Mouse (Mus musculus): ENCODE data around the gene Fgf15.
"Not testable (repeated sequence)": the region's sequence is repeated elsewhere in the genome, so short reads cannot be mapped to it uniquely, and the experiment has no call there.

The Fgf15 gene

GRCm38 (mm10) chr7:144896294-144897218 is at the start of gene Fgf15:
TSS of gene Fgf15 (plus strand) at chr7:144896531.
- no peak for DNase-seq

GRCm38 (mm10) chr7:144847067-144847466 is 49.3 kb upstream of the Fgf15 start, which contains the start of gene Fgf4:
TSS of gene Fgf4 (plus strand) at chr7:144847367.
- no peak for DNase-seq

GRCm38 (mm10) chr7:144851321-144851720 is 45.0 kb upstream of the Fgf15 start:
- DNase-seq, result no peak

GRCm38 (mm10) chr7:144854966-144855365 is 41.4 kb upstream of the Fgf15 start:
- no peak for DNase-seq

GRCm38 (mm10) chr7:144857158-144857557 is 39.2 kb upstream of the Fgf15 start:
- DNase-seq, result no peak

- DNase-seq, result no peak
Observed at GRCm38 (mm10) chr7:144857826-144858342, 38.4 kb upstream of the Fgf15 start.

- no peak for DNase-seq
Observed at GRCm38 (mm10) chr7:144858702-144859101, 37.6 kb upstream of the Fgf15 start.

GRCm38 (mm10) chr7:144861056-144861768 is 35.1 kb upstream of the Fgf15 start:
- DNase-seq, result no peak

GRCm38 (mm10) chr7:144861769-144862070 is 34.6 kb upstream of the Fgf15 start:
- no peak for DNase-seq

GRCm38 (mm10) chr7:144862126-144862525 is 34.2 kb upstream of the Fgf15 start:
- DNase-seq, result no peak

GRCm38 (mm10) chr7:144862712-144863111 is 33.6 kb upstream of the Fgf15 start:
- DNase-seq, result no peak

GRCm38 (mm10) chr7:144863196-144863595 is 33.1 kb upstream of the Fgf15 start:
- DNase-seq, result no peak

GRCm38 (mm10) chr7:144864160-144864670 is 32.1 kb upstream of the Fgf15 start:
- no peak for DNase-seq

GRCm38 (mm10) chr7:144867161-144867560 is 29.2 kb upstream of the Fgf15 start:
- no peak for DNase-seq

GRCm38 (mm10) chr7:144867602-144868001 is 28.7 kb upstream of the Fgf15 start:
- DNase-seq, result no peak

GRCm38 (mm10) chr7:144872420-144872819 is 23.9 kb upstream of the Fgf15 start:
- peak; percentile 14 for DNase-seq

GRCm38 (mm10) chr7:144873160-144873559 is 23.2 kb upstream of the Fgf15 start:
- no peak for DNase-seq

GRCm38 (mm10) chr7:144874226-144874625 is 22.1 kb upstream of the Fgf15 start:
- no peak for DNase-seq

- no peak for DNase-seq
Observed at GRCm38 (mm10) chr7:144878401-144878800, 17.9 kb upstream of the Fgf15 start.

GRCm38 (mm10) chr7:144883106-144883505 is 13.2 kb upstream of the Fgf15 start:
- DNase-seq, result no peak

- DNase-seq, result no peak
Observed at GRCm38 (mm10) chr7:144887672-144888071, 8.7 kb upstream of the Fgf15 start.

GRCm38 (mm10) chr7:144888564-144889299 is 7.6 kb upstream of the Fgf15 start:
- peak; percentile 53 for DNase-seq

GRCm38 (mm10) chr7:144890661-144891060 is 5.7 kb upstream of the Fgf15 start:
- not testable (repeated sequence) for DNase-seq

Data from lung, postnatal 36 days (tissue).